Mouse (Mus musculus): ENCODE results near the gene Traf3ip3. TPM values are rescaled to one million over a fixed set of nuclear protein-coding genes. Genes with fewer than 3 reads are reported as not detected.

Traf3ip3 gene
- polyA plus RNA-seq, 1 experiment from 2014 or later = 15.4 TPM

- H3K79me2 ChIP-seq (ENCODE audit: inconsistent target) = no peaks in the 10 kb centered on the region
- H3K4me3 ChIP-seq (ENCODE audit: inconsistent target) = no peak overlapping the region
- no peak overlapping the region for H3K27ac ChIP-seq
- H3K36me3 ChIP-seq (ENCODE audit: inconsistent target) = no peaks in the 10 kb centered on the region
- 42% methylated on average over 7 of the region's 7 CpGs for WGBS (ENCODE audit: missing documents)
Measured at GRCm38 (mm10) chr1:193226724-193227522, 25.4 kb upstream of the Traf3ip3 start.

- Histone ChIP-seq H3K27ac (no peak overlapping the region), H3K79me2 (ENCODE audit: inconsistent target) (no peaks in the 10 kb centered on the region), H3K4me3 (ENCODE audit: inconsistent target) (no peak overlapping the region), H3K36me3 (ENCODE audit: inconsistent target) (no peaks in the 10 kb centered on the region)
- 99% methylated on average over 4 of the region's 4 CpGs for WGBS (ENCODE audit: missing documents)
Measured at GRCm38 (mm10) chr1:193226114-193226513, 24.6 kb upstream of the Traf3ip3 start.

- Histone ChIP-seq H3K27ac (no peak overlapping the region), H3K36me3 (ENCODE audit: inconsistent target) (no peaks in the 10 kb centered on the region), H3K4me3 (ENCODE audit: inconsistent target) (no peak overlapping the region), H3K79me2 (ENCODE audit: inconsistent target) (no peaks in the 10 kb centered on the region)
- 93% methylated on average over 3 of the region's 3 CpGs for whole genome bisulfite sequencing (ENCODE audit: missing documents)
Measured at GRCm38 (mm10) chr1:193225531-193225930, 24.0 kb upstream of the Traf3ip3 start.

DNA sequence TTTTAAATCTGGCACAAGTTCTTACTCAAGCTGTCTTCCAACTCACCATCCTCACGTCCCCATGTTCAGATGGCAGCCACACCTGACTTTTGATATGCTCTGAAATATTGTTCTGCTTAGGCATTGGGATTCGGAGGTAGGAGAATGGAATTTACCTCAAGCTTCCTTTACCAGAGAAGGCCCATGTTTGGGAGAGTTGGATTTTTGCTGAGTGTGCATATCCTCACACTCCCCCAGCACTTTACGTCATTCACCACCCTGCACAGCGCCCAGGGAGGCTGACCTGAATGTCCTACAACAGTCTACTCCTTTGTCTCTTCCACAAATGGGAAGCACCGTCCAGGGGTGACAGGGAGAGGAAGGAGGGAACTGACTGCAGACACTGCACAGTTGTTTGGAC lies 18.9 kb upstream of the Traf3ip3 start:
- no peaks in the 10 kb centered on the region for H3K79me2 ChIP-seq (ENCODE audit: inconsistent target)
- no peak overlapping the region for H3K27ac ChIP-seq
- WGBS (ENCODE audit: missing documents) = 68% methylated on average over 5 of the region's 5 CpGs
- no peaks in the 10 kb centered on the region for H3K36me3 ChIP-seq (ENCODE audit: inconsistent target)
- H3K4me3 ChIP-seq (ENCODE audit: inconsistent target) = no peak overlapping the region

GRCm38 (mm10) chr1:193216000-193216399 lies 14.5 kb upstream of the Traf3ip3 start:
- Histone ChIP-seq H3K27ac (no peak overlapping the region), H3K36me3 (ENCODE audit: inconsistent target) (no peaks in the 10 kb centered on the region), H3K4me3 (ENCODE audit: inconsistent target) (no peak overlapping the region), H3K79me2 (ENCODE audit: inconsistent target) (no peaks in the 10 kb centered on the region)
- WGBS (ENCODE audit: missing documents) = 93% methylated on average over 3 of the region's 3 CpGs

DNA sequence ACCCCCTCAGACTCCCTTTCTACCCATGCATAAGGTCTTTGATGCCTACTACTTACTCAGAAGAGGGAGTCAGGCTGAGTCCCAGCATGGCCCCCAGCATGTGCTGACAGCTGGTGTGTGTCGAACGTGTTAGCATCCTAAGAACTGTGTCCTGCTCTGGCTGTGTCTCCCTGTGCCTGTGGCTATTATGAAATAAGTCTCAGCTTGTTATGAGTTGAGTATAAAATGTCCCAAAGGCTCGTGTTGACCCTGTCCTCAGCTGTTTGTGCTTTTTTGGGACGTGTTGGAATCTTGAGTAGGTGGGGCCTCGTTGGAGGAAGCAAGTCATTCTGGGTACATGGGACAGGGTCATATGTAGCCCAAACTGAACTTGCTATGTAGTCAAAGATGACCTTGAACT lies 12.6 kb upstream of the Traf3ip3 start:
- WGBS (ENCODE audit: missing documents) = 88% methylated on average over 5 of the region's 5 CpGs
- H3K36me3 ChIP-seq (ENCODE audit: inconsistent target) = no peaks in the 10 kb centered on the region
- H3K4me3 ChIP-seq (ENCODE audit: inconsistent target) = no peak overlapping the region
- no peak overlapping the region for H3K27ac ChIP-seq
- no peaks in the 10 kb centered on the region for H3K79me2 ChIP-seq (ENCODE audit: inconsistent target)

DNA sequence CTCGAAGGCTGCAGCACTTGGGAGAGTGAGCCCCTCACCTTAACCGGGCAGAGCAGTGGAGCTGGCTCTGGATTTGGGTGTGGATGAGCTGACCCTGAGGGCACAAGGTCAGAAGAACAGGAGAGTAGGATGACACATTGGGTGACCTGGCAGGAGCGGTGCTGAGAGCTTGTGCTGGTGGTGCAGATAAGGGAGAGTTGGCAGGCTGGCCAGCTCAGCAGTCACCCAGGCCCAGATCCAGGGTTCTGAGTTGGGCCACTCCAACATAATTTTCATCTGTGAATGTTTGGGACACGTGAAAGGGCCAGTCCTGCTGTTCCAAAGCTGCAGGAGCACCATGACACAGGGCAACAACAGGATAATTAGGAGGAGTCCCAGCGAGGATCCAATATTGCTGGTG lies 9.9 kb upstream of the Traf3ip3 start:
- Histone ChIP-seq H3K4me3 (ENCODE audit: inconsistent target) (no peak overlapping the region), H3K36me3 (ENCODE audit: inconsistent target) (no peaks in the 10 kb centered on the region), H3K79me2 (ENCODE audit: inconsistent target) (no peaks in the 10 kb centered on the region), H3K27ac (no peak overlapping the region)
- WGBS (ENCODE audit: missing documents) = 95% methylated on average over 5 of the region's 5 CpGs

DNA sequence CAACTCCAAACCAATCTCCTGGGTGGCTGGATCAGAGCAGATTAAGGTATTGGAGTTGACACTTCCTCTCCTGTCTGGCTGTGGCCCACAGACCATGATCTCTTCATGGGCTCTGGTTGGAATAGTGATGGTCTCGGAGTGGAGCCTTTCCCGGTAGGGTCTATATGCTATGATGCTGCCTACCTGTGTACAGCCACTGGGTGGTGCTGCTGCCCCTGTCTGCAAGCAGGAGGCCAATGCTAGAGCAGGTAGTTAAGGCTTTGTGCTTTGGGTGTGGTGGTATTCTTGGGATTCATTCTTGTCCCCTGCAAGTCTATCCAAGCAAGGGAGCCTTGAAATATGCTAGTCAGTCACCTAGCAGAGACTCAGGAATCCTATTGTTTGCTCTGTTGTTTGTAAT lies 6.7 kb upstream of the Traf3ip3 start:
- Histone ChIP-seq H3K79me2 (ENCODE audit: inconsistent target) (no peaks in the 10 kb centered on the region), H3K36me3 (ENCODE audit: inconsistent target) (no peaks in the 10 kb centered on the region), H3K27ac (no peak overlapping the region), H3K4me3 (ENCODE audit: inconsistent target) (no peak overlapping the region)
- WGBS (ENCODE audit: missing documents) = 15% methylated on average over 2 of the region's 2 CpGs

DNA sequence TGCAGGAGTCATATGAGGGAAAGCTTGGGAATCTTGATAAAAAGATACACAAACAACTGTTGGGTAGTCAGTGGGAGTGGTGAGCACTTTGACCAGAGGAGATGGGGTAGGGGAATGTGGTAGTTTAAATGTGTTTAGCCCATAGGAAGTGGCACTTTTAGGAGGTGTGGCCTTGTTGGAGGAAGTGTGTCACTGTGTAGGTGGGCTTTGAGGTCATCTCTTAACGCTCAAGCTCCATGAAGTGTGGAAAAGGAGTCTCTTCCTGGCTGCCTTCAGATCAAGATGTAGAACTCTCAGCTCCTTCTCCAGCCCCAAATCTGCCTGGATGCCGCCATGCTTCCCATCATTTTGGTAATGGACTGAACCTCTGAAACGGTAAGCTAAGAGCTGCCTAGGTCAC lies 6.0 kb upstream of the Traf3ip3 start, which contains the start of gene Lamb3:
Lamb3 (plus strand) TSS at position 197 of the 400 bp plus-strand sequence.
- no peaks in the 10 kb centered on the region for H3K79me2 ChIP-seq (ENCODE audit: inconsistent target)
- WGBS (ENCODE audit: missing documents) = 59% methylated on average over 3 of the region's 3 CpGs
- H3K27ac ChIP-seq = no peak within 1 kb of the TSS
- H3K36me3 ChIP-seq (ENCODE audit: inconsistent target) = no peaks in the 10 kb centered on the region
- H3K4me3 ChIP-seq (ENCODE audit: inconsistent target) = no peak within 1 kb of the TSS

DNA sequence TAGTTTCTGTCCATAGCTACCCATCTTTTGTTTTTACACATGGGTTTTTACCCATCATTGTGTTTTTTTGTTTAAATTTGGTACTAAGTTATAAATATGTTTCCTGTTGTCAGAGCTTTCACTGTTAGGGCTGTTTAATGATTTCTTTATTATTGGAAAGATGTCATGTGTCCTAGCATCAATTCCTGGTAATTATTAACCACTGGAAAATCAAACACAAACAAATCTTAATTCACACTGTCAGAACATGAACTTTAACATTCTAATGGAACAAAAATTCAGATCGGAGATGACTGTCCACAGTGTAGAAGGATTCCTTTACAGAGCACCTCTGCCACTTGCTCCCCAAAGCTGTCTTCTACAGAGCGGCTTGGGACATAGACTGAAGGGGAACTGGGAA lies 3.9 kb upstream of the Traf3ip3 start:
- no peaks in the 10 kb centered on the region for H3K36me3 ChIP-seq (ENCODE audit: inconsistent target)
- WGBS (ENCODE audit: missing documents) = 93% methylated on average over 2 of the region's 2 CpGs
- H3K4me3 ChIP-seq (ENCODE audit: inconsistent target) = no peak overlapping the region
- H3K27ac ChIP-seq = no peak overlapping the region
- peaks cover 6% of the 10 kb centered on the region; the same call in 1 of the 2 replicates for H3K79me2 ChIP-seq (ENCODE audit: inconsistent target)

DNA sequence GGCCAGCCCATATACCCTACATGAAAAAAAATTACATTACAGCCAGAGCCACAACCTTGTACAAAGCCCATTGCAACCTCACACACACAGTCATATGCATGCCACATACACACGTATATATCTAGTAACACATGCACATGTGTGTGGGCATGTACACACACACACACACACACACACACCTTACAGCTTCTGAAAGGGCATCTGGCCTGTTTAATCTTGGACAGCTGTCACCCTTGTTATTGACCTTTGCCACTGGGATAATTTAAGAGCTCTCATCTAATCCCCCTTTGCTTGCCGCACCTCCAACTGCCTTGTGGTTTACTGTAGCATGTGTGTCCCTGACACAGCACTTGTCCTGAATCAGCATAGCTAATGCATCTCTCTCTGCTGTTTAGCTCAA lies 2.3 kb upstream of the Traf3ip3 start:
- Histone ChIP-seq H3K36me3 (ENCODE audit: inconsistent target) (no peaks in the 10 kb centered on the region), H3K4me3 (ENCODE audit: inconsistent target) (no peak overlapping the region), H3K79me2 (ENCODE audit: inconsistent target) (peaks cover 22% of the 10 kb centered on the region), H3K27ac (no peak overlapping the region)
- WGBS (ENCODE audit: missing documents) = 80% methylated on average over 2 of the region's 2 CpGs

- peaks cover 24% of the 10 kb centered on the region; the same call in 1 of the 2 replicates for H3K36me3 ChIP-seq (ENCODE audit: inconsistent target)
- peaks cover 38% of the 10 kb centered on the region for H3K79me2 ChIP-seq (ENCODE audit: inconsistent target)
- peak overlapping the region; percentile 50 for H3K4me3 ChIP-seq (ENCODE audit: inconsistent target)
- H3K27ac ChIP-seq = peak overlapping the region; percentile 88
- WGBS (ENCODE audit: missing documents) = 1% methylated on average over 8 of the region's 8 CpGs
Measured at GRCm38 (mm10) chr1:193200640-193201382, 692 bp downstream of the Traf3ip3 start.

GRCm38 (mm10) chr1:193198312-193198711 lies 3.2 kb downstream of the Traf3ip3 start:
- Histone ChIP-seq H3K79me2 (ENCODE audit: inconsistent target) (peaks cover 38% of the 10 kb centered on the region), H3K36me3 (ENCODE audit: inconsistent target) (peaks cover 47% of the 10 kb centered on the region), H3K4me3 (ENCODE audit: inconsistent target) (no peak overlapping the region), H3K27ac (0 out of 2 replicates have a peak overlapping the region, but pooled peaks have one; percentile 10)
- 93% methylated on average over 2 of the region's 2 CpGs for WGBS (ENCODE audit: missing documents)

- H3K27ac ChIP-seq = 0 out of 2 replicates have a peak overlapping the region, but pooled peaks have one; percentile 10
- 88% methylated on average over 18 of the region's 18 CpGs for WGBS (ENCODE audit: missing documents)
- H3K36me3 ChIP-seq (ENCODE audit: inconsistent target) = peaks cover 54% of the 10 kb centered on the region
Measured at GRCm38 (mm10) chr1:193197494-193198205, 3.9 kb downstream of the Traf3ip3 start.

More at GRCm38 (mm10) chr1:193197494-193198205, 3.9 kb downstream of the Traf3ip3 start:
- Histone ChIP-seq H3K79me2 (ENCODE audit: inconsistent target) (peaks cover 38% of the 10 kb centered on the region), H3K4me3 (ENCODE audit: inconsistent target) (no peak overlapping the region)

Data from macrophage (primary cell).